Mouse (Mus musculus) heart, embryonic 11.5 days (tissue): ENCODE data around the gene Pigyl. TPM values are rescaled to one million over a fixed set of nuclear protein-coding genes. Genes with fewer than 3 reads are reported as not detected.

ENCODE experiments used
- microRNA-seq: library from miRNA; unstranded; fragments of <30 nt; microRNA quantifications from one replicate; pipeline ENCODE4, GENCODE M21; 2016; ENCODE audit warnings: borderline number of aligned reads
- polyA plus RNA-seq: library from polyadenylated mRNA; unstranded; fragments of >200 nt; fragmentation: Nextera tagmentation; extraction: Ambion mirVana; gene quantifications from 2 replicates; pipeline ENCODE4 v1.2.1, GENCODE M21; 2014

The Pigyl gene
- polyA plus RNA-seq, 1 experiment from 2014 or later, result 47.8 TPM

Small RNAs within 50 kb of the gene (microRNA-seq; reads per million reads assigned to microRNA genes)
- gene Mir7084, result 0.41 reads per million

Other genes with a start within 250 kb of the Pigyl start
- gene Rab3d, start 238.7 kb upstream of the Pigyl start, polyA plus RNA-seq, result 5.6 and 6.4 TPM in 2 replicates
- gene Ccdc159, start 229.4 kb upstream of the Pigyl start, polyA plus RNA-seq, result 2.3 and 3.3 TPM in 2 replicates
- 39.0 and 45.1 TPM in 2 replicates for gene Tmem205, start 229.3 kb upstream of the Pigyl start, polyA plus RNA-seq
- gene Plppr2, start 219.8 kb upstream of the Pigyl start, polyA plus RNA-seq, result 5.3 and 5.5 TPM in 2 replicates
- gene Swsap1, start 201.1 kb upstream of the Pigyl start, polyA plus RNA-seq, result 9.0 and 13.1 TPM in 2 replicates
- gene Epor, start 193.3 kb upstream of the Pigyl start, polyA plus RNA-seq, result 15.4 and 22.8 TPM in 2 replicates
- gene Rgl3, start 167.4 kb upstream of the Pigyl start, polyA plus RNA-seq, result 0.74 and 1.1 TPM in 2 replicates
- gene Ccdc151, start 154.2 kb upstream of the Pigyl start, polyA plus RNA-seq, result not detected in 2 replicates
- 72.2 and 77.8 TPM in 2 replicates for gene Prkcsh, start 154.0 kb upstream of the Pigyl start, polyA plus RNA-seq
- gene Elavl3, start 104.8 kb upstream of the Pigyl start, polyA plus RNA-seq, result 0.27 and 0.37 TPM in 2 replicates
- gene Gm49318, start 85.6 kb upstream of the Pigyl start, polyA plus RNA-seq, result not detected in 2 replicates
- gene Zfp653, start 85.5 kb upstream of the Pigyl start, polyA plus RNA-seq, result 5.5 and 6.7 TPM in 2 replicates
- 48.4 and 50.6 TPM in 2 replicates for gene Ecsit, start 71.4 kb upstream of the Pigyl start, polyA plus RNA-seq
- gene Cnn1, start 57.6 kb upstream of the Pigyl start, polyA plus RNA-seq, result 388 and 445 TPM in 2 replicates
- gene Elof1, start 39.7 kb upstream of the Pigyl start, polyA plus RNA-seq, result 132 and 134 TPM in 2 replicates
- 51.6 and 68.9 TPM in 2 replicates for gene Acp5, start 21.1 kb upstream of the Pigyl start, polyA plus RNA-seq
- 0.04 and 0.10 TPM in 2 replicates for gene Zfp872, start 31.2 kb downstream of the Pigyl start, polyA plus RNA-seq
- gene Zfp809, start 68.9 kb downstream of the Pigyl start, polyA plus RNA-seq, result 19.0 and 20.0 TPM in 2 replicates
- 3.1 and 5.6 TPM in 2 replicates for gene Zfp599, start 103.0 kb downstream of the Pigyl start, polyA plus RNA-seq
- gene Zfp810, start 150.8 kb downstream of the Pigyl start, polyA plus RNA-seq, result 12.9 and 15.7 TPM in 2 replicates
- gene Anln, start 232.3 kb downstream of the Pigyl start, polyA plus RNA-seq, result 50.1 and 56.3 TPM in 2 replicates